Mouse (Mus musculus) heart, embryonic 11.5 days (tissue): ENCODE data around the gene Hoxb3. TPM values are rescaled to one million over a fixed set of nuclear protein-coding genes. Genes with fewer than 3 reads are reported as not detected.

Experiments
- ATAC-seq: fragments of 200-750 bp; cut with Nextera tagmentation; replicated peaks from 2 replicates; pipeline ENCODE4 v1.8.0; 2017; ENCODE audit warnings: moderate library complexity; ENCODE audit not compliant: insufficient number of reproducible peaks, low FRiP score, low TSS enrichment
- H3K27ac ChIP-seq: fragments of 300-500 bp; sonication (generic); 2 replicates; pipeline ENCODE4 v1.5.1; 2014; ENCODE audit warnings: mild to moderate bottlenecking, low read depth, low read length
- H3K27me3 ChIP-seq: fragments of 300-500 bp; sonication (generic); 2 replicates; pipeline ENCODE4 v1.6.1; 2014; ENCODE audit warnings: mild to moderate bottlenecking, low read length, mixed read lengths; ENCODE audit not compliant: control insufficient read depth, insufficient read depth
- H3K36me3 ChIP-seq: fragments of 300-500 bp; sonication (generic); 2 replicates; pipeline ENCODE4 v1.6.1; 2014; ENCODE audit warnings: mild to moderate bottlenecking, low read length, moderate library complexity, mixed read lengths; ENCODE audit not compliant: control insufficient read depth, insufficient read depth
- H3K4me1 ChIP-seq: fragments of 300-500 bp; sonication (generic); 2 replicates; pipeline ENCODE4 v1.6.1; 2014; ENCODE audit warnings: low read length; ENCODE audit not compliant: control insufficient read depth, insufficient read depth
- H3K4me2 ChIP-seq: fragments of 300-500 bp; sonication (generic); 2 replicates; pipeline ENCODE4 v1.6.1; 2014; ENCODE audit warnings: mild to moderate bottlenecking, moderate library complexity
- H3K4me3 ChIP-seq: fragments of 300-500 bp; sonication (generic); 2 replicates; pipeline ENCODE4 v1.5.1; 2014; ENCODE audit warnings: low read depth, low read length
- H3K9ac ChIP-seq: fragments of 300-500 bp; sonication (generic); 2 replicates; pipeline ENCODE4 v1.6.1; 2014; ENCODE audit warnings: mild to moderate bottlenecking, low read depth, low read length, moderate library complexity
- H3K9me3 ChIP-seq: fragments of 300-500 bp; sonication (generic); replicated peaks from 2 replicates; pipeline ENCODE4 v1.6.1; 2016; ENCODE audit warnings: low read length; ENCODE audit not compliant: control insufficient read depth
- WGBS: fragments of 180-500 bp; shearing (Covaris S2); extraction: QIAGEN DNeasy Blood & Tissue Kit; methylation state at CpG from one replicate; pipeline ENCODE4 v1.1.7; 2014; ENCODE audit not compliant: insufficient replicate concordance; 5-methylcytosine and 5-hydroxymethylcytosine counted together
- polyA plus RNA-seq: library from polyadenylated mRNA; unstranded; fragments of >200 nt; fragmentation: Nextera tagmentation; extraction: Ambion mirVana; gene quantifications from 2 replicates; pipeline ENCODE4 v1.2.1, GENCODE M21; 2014

The Hoxb3 gene
- 0.74 and 1.0 TPM in 2 replicates for polyA plus RNA-seq

- Histone ChIP-seq H3K4me3 (no peak within 1 kb of the TSS), H3K27ac (no peak within 1 kb of the TSS; the same call in 1 of the 2 replicates), H3K9me3 (no peaks in the 10 kb centered on the region), H3K36me3 (no peaks in the 10 kb centered on the region), H3K27me3 (peaks cover 91% of the 10 kb centered on the region), H3K9ac (peak within 1 kb of the TSS; percentile 34; the same call in 1 of the 2 replicates), H3K4me2 (0 out of 2 replicates have a peak within 1 kb of the TSS, but pooled peaks have one; percentile 7), H3K4me1 (peaks cover 7% of the 10 kb centered on the region)
- ATAC-seq: no peak
- 21% methylated on average over 10 of the region's 10 CpGs for WGBS
Observed at GRCm38 (mm10) chr11:96323154-96323553, at the start of gene Hoxb3. Gene Hoxb3 (plus strand): TSS chr11:96323326.

GRCm38 (mm10) chr11:96274428-96274827 is 48.7 kb upstream of the Hoxb3 start:
- Histone ChIP-seq H3K27ac (no peak overlapping the region), H3K27me3 (peaks cover 98% of the 10 kb centered on the region), H3K9me3 (no peaks in the 10 kb centered on the region), H3K36me3 (no peaks in the 10 kb centered on the region), H3K9ac (no peak overlapping the region), H3K4me2 (no peak overlapping the region), H3K4me1 (peaks cover 5% of the 10 kb centered on the region), H3K4me3 (no peak overlapping the region)
- WGBS: 5% methylated on average over 10 of the region's 10 CpGs
- no peak for ATAC-seq

GRCm38 (mm10) chr11:96275896-96276295 is 47.2 kb upstream of the Hoxb3 start:
- H3K36me3 ChIP-seq: no peaks in the 10 kb centered on the region
- no peak overlapping the region for H3K4me2 ChIP-seq
- WGBS: 15% methylated on average over 4 of the region's 4 CpGs
- no peaks in the 10 kb centered on the region for H3K9me3 ChIP-seq
- no peak overlapping the region for H3K9ac ChIP-seq
- H3K4me1 ChIP-seq: peaks cover 5% of the 10 kb centered on the region
- no peak overlapping the region for H3K4me3 ChIP-seq
- H3K27me3 ChIP-seq: peaks cover 98% of the 10 kb centered on the region
- no peak for ATAC-seq
- H3K27ac ChIP-seq: no peak overlapping the region

GRCm38 (mm10) chr11:96277151-96278044 is 45.7 kb upstream of the Hoxb3 start:
- Histone ChIP-seq H3K4me1 (no peaks in the 10 kb centered on the region), H3K4me2 (no peak overlapping the region)
- 1% methylated on average over 35 of the region's 35 CpGs for WGBS

GRCm38 (mm10) chr11:96278324-96278723 is 44.8 kb upstream of the Hoxb3 start:
- Histone ChIP-seq H3K9me3 (no peaks in the 10 kb centered on the region), H3K36me3 (no peaks in the 10 kb centered on the region), H3K4me2 (no peak overlapping the region), H3K27me3 (peaks cover 97% of the 10 kb centered on the region), H3K4me3 (no peak overlapping the region), H3K9ac (no peak overlapping the region), H3K4me1 (peaks cover 4% of the 10 kb centered on the region; the same call in 1 of the 2 replicates), H3K27ac (no peak overlapping the region)
- 18% methylated on average over 14 of the region's 14 CpGs for WGBS
- ATAC-seq: no peak

More at GRCm38 (mm10) chr11:96277151-96278044, 45.7 kb upstream of the Hoxb3 start:
- H3K9me3 ChIP-seq: no peaks in the 10 kb centered on the region
- no peak overlapping the region for H3K27ac ChIP-seq
- ATAC-seq: no peak
- peaks cover 97% of the 10 kb centered on the region for H3K27me3 ChIP-seq
- no peak overlapping the region for H3K9ac ChIP-seq
- no peak overlapping the region for H3K4me3 ChIP-seq
- H3K36me3 ChIP-seq: no peaks in the 10 kb centered on the region

- ATAC-seq: no peak
- peaks cover 97% of the 10 kb centered on the region for H3K27me3 ChIP-seq
- no peak overlapping the region for H3K4me3 ChIP-seq
- no peak overlapping the region for H3K27ac ChIP-seq
- WGBS: under 1% methylated on average over 9 of the region's 9 CpGs
- H3K4me1 ChIP-seq: peaks cover 4% of the 10 kb centered on the region; the same call in 1 of the 2 replicates
- no peaks in the 10 kb centered on the region for H3K36me3 ChIP-seq
- H3K4me2 ChIP-seq: no peak overlapping the region
- H3K9ac ChIP-seq: no peak overlapping the region
- H3K9me3 ChIP-seq: no peaks in the 10 kb centered on the region
Observed at GRCm38 (mm10) chr11:96278773-96279172, 44.4 kb upstream of the Hoxb3 start.

- Histone ChIP-seq H3K9ac (no peak overlapping the region), H3K27me3 (peaks cover 97% of the 10 kb centered on the region), H3K4me3 (no peak overlapping the region), H3K4me1 (peaks cover 9% of the 10 kb centered on the region; the same call in 1 of the 2 replicates), H3K4me2 (no peak overlapping the region), H3K27ac (no peak overlapping the region), H3K9me3 (no peaks in the 10 kb centered on the region), H3K36me3 (no peaks in the 10 kb centered on the region)
- 3% methylated on average over 31 of the region's 31 CpGs for WGBS
- no peak for ATAC-seq
Observed at GRCm38 (mm10) chr11:96279421-96280233, 43.5 kb upstream of the Hoxb3 start.
